ENCODE assay signal across 8 mouse cellular contexts in genomic region chr3:29726376-29726967, GRCm38 (mm10).
A peak's percentile ranks its signal among the peaks of the same experiment; 100 is the strongest.
DNase-seq lines count a peak whose midpoint lies in the region; ATAC-seq and TF ChIP-seq lines count a peak whose summit lies in the region.

No protein-coding gene starts in this region.

- peak in 1 of 2 experiments; percentile 17; a peak in 1 of 4 replicates for TF ChIP-seq CTCF in CH12.LX (conservative IDR thresholded peaks at IDR 0.05 in 1 of 2, IDR thresholded peaks at IDR 0.05 in 1 of 2; ENCODE audit: low read depth in 2 of 2, low read length in 2 of 2)

- peak; percentile 37 for DNase-seq in kidney, adult 9 months
- DNase-seq in CH12.LX (ENCODE audit: extremely low read depth) (peak; percentile 1), ZHBTc4 (ENCODE audit: low read depth, low spot score) (peak; percentile 37)
- peak; percentile 78 for DNase-seq in limb, embryonic 14.5 days (ENCODE audit: low spot score)
- no peak for DNase-seq in thymus, postnatal 10 days (ENCODE audit: low spot score in 2 of 2)
- no peak for DNase-seq in liver, embryonic 11.5 days (ENCODE audit: low spot score)

- H3K27ac ChIP-seq in kidney, embryonic 14.5 days (ENCODE audit: low read depth, low read length): no peak overlapping the region
- H3K27ac ChIP-seq in CH12.LX (ENCODE audit: insufficient read depth, low read depth): no peak overlapping the region
- H3K27ac ChIP-seq in limb, embryonic 14.5 days (replicated peaks; ENCODE audit: low read depth, low read length): no peak overlapping the region
- no peak overlapping the region for H3K27ac ChIP-seq in liver, embryonic 11.5 days (ENCODE audit: low read depth, low read length)
- no peak overlapping the region for H3K27ac ChIP-seq in heart, embryonic 11.5 days (ENCODE audit: low read depth, low read length)

- peak; percentile 29 for TF ChIP-seq RAD21 in CH12.LX (IDR thresholded peaks at IDR 0.05; ENCODE audit: low read depth, low read length)

- no peaks in the 10 kb centered on the region for H3K9me3 ChIP-seq in kidney, embryonic 14.5 days (ENCODE audit: control insufficient read depth, low read length)
- H3K9me3 ChIP-seq in CH12.LX (replicated peaks; ENCODE audit: low read length): no peaks in the 10 kb centered on the region
- no peaks in the 10 kb centered on the region for H3K9me3 ChIP-seq in limb, embryonic 14.5 days (ENCODE audit: control insufficient read depth, low read length)
- H3K9me3 ChIP-seq in liver, embryonic 11.5 days (ENCODE audit: control insufficient read depth, low read length): no peaks in the 10 kb centered on the region
- H3K9me3 ChIP-seq in heart, embryonic 11.5 days (replicated peaks; ENCODE audit: control insufficient read depth, low read length): no peaks in the 10 kb centered on the region

- in situ Hi-C loops in CH12.LX (cut with MboI; ENCODE audit: low pct_ligation_motif_present, low pct_unique_long_range_greater_than_20kb, low sequenced_read_pairs): no loop called here

- H3K36me3 ChIP-seq in kidney, embryonic 14.5 days (ENCODE audit: control insufficient read depth, insufficient read depth, low read length): no peaks in the 10 kb centered on the region
- no peaks in the 10 kb centered on the region for H3K36me3 ChIP-seq in CH12.LX (replicated peaks in 1 of 2; ENCODE audit: control insufficient read depth in 1 of 2, insufficient read depth in 1 of 2, low read length in 1 of 2)
- H3K36me3 ChIP-seq in limb, embryonic 14.5 days (ENCODE audit: control insufficient read depth, insufficient read depth, low read length): no peaks in the 10 kb centered on the region
- no peaks in the 10 kb centered on the region for H3K36me3 ChIP-seq in liver, embryonic 11.5 days (ENCODE audit: control insufficient read depth, insufficient read depth, low read length)
- no peaks in the 10 kb centered on the region for H3K36me3 ChIP-seq in heart, embryonic 11.5 days (ENCODE audit: control insufficient read depth, insufficient read depth, low read length)

- no peaks in the 10 kb centered on the region for H3K4me1 ChIP-seq in kidney, embryonic 14.5 days (ENCODE audit: control insufficient read depth, insufficient read depth, low read length)
- no peaks in the 10 kb centered on the region for H3K4me1 ChIP-seq in CH12.LX (ENCODE audit: control insufficient read depth in 1 of 2, insufficient read depth in 2 of 2)
- H3K4me1 ChIP-seq in limb, embryonic 14.5 days (ENCODE audit: control insufficient read depth, insufficient read depth, low read length): no peaks in the 10 kb centered on the region
- H3K4me1 ChIP-seq in liver, embryonic 11.5 days (replicated peaks; ENCODE audit: control insufficient read depth, insufficient read depth, low read length): no peaks in the 10 kb centered on the region
- H3K4me1 ChIP-seq in heart, embryonic 11.5 days (ENCODE audit: control insufficient read depth, insufficient read depth, low read length): no peaks in the 10 kb centered on the region

- TF ChIP-seq POLR2A in CH12.LX (IDR thresholded peaks at IDR 0.05; ENCODE audit: low read depth, low read length): no peak
- no peak for TF ChIP-seq POLR2A in limb, embryonic 14.5 days (IDR thresholded peaks at IDR 0.05; ENCODE audit: borderline replicate concordance, extremely low read depth, insufficient read depth, insufficient read length)

- H3K27me3 ChIP-seq in kidney, embryonic 14.5 days (ENCODE audit: control insufficient read depth, insufficient read depth, low read length): no peaks in the 10 kb centered on the region
- H3K27me3 ChIP-seq in CH12.LX (replicated peaks): no peaks in the 10 kb centered on the region
- no peaks in the 10 kb centered on the region for H3K27me3 ChIP-seq in limb, embryonic 14.5 days (ENCODE audit: control insufficient read depth, insufficient read depth, low read length)
- H3K27me3 ChIP-seq in liver, embryonic 11.5 days (replicated peaks; ENCODE audit: control insufficient read depth, insufficient read depth, low read length): no peaks in the 10 kb centered on the region
- no peaks in the 10 kb centered on the region for H3K27me3 ChIP-seq in heart, embryonic 11.5 days (ENCODE audit: control insufficient read depth, insufficient read depth, low read length)

- no peak overlapping the region for H3K9ac ChIP-seq in kidney, embryonic 14.5 days (ENCODE audit: low read depth, low read length)
- no peak overlapping the region for H3K9ac ChIP-seq in CH12.LX (ENCODE audit: insufficient read depth, low read depth)
- no peak overlapping the region for H3K9ac ChIP-seq in limb, embryonic 14.5 days (ENCODE audit: low read depth, low read length, severe bottlenecking)
- H3K9ac ChIP-seq in liver, embryonic 11.5 days (ENCODE audit: low read depth, low read length): no peak overlapping the region
- no peak overlapping the region for H3K9ac ChIP-seq in heart, embryonic 11.5 days (ENCODE audit: low read depth, low read length)

- no peak overlapping the region for H3K4me2 ChIP-seq in kidney, embryonic 14.5 days (replicated peaks; ENCODE audit: low read depth, low read length)
- H3K4me2 ChIP-seq in CH12.LX (ENCODE audit: insufficient read depth, low read depth, poor library complexity, severe bottlenecking): no peak overlapping the region
- no peak overlapping the region for H3K4me2 ChIP-seq in limb, embryonic 14.5 days (replicated peaks; ENCODE audit: low read depth, low read length, severe bottlenecking)
- no peak overlapping the region for H3K4me2 ChIP-seq in liver, embryonic 11.5 days
- no peak overlapping the region for H3K4me2 ChIP-seq in heart, embryonic 11.5 days

- no peak overlapping the region for H3K4me3 ChIP-seq in kidney, embryonic 14.5 days (ENCODE audit: low read length)
- no peak overlapping the region for H3K4me3 ChIP-seq in CH12.LX (replicated peaks in 1 of 3; ENCODE audit: low read depth in 2 of 3, low read length in 2 of 3, poor library complexity in 1 of 3)
- H3K4me3 ChIP-seq in limb, embryonic 14.5 days (replicated peaks; ENCODE audit: low read length): no peak overlapping the region
- no peak overlapping the region for H3K4me3 ChIP-seq in liver, embryonic 11.5 days (ENCODE audit: low read depth, low read length)
- H3K4me3 ChIP-seq in heart, embryonic 11.5 days (ENCODE audit: low read depth, low read length): no peak overlapping the region

- ATAC-seq in kidney, embryonic 14.5 days (ENCODE audit: low FRiP score, low TSS enrichment): no peak
- peak; percentile 67 for ATAC-seq in limb, embryonic 14.5 days (ENCODE audit: low FRiP score, low read depth)
- no peak for ATAC-seq in liver, embryonic 11.5 days (replicated peaks; ENCODE audit: low FRiP score)
- no peak for ATAC-seq in heart, embryonic 11.5 days (replicated peaks; ENCODE audit: insufficient number of reproducible peaks, low FRiP score, low TSS enrichment)

- dilution Hi-C loops in CH12.LX (cut with MboI; ENCODE audit: extremely low pct_ligation_motif_present, extremely low pct_unique_long_range_greater_than_20kb, low sequenced_read_pairs): no loop called here

- no peaks in the 10 kb centered on the region for H3K79me2 ChIP-seq in CH12.LX (replicated peaks; ENCODE audit: control insufficient read depth, extremely low read depth, insufficient read depth, poor library complexity, severe bottlenecking)

- WGBS in kidney, embryonic 14.5 days: 61% methylated on average over 8 of the region's 8 CpGs
- WGBS in limb, embryonic 14.5 days: 54% methylated on average over 8 of the region's 8 CpGs
- 60% methylated on average over 8 of the region's 8 CpGs for WGBS in liver, embryonic 11.5 days
- WGBS in heart, embryonic 11.5 days (ENCODE audit: insufficient replicate concordance): 56% methylated on average over 8 of the region's 8 CpGs

- TF ChIP-seq EP300 in CH12.LX (IDR thresholded peaks at IDR 0.05; ENCODE audit: low read length): no peak

TF ChIP-seq in CH12.LX, 34 proteins besides CTCF, POLR2A, EP300 and RAD21:
- no peak for TF ChIP-seq HCFC1 (IDR thresholded peaks at IDR 0.05; ENCODE audit: low read depth, low read length)
- TF ChIP-seq ZC3H11A (IDR thresholded peaks at IDR 0.05; ENCODE audit: low read depth, low read length): no peak
- no peak for TF ChIP-seq UBTF (IDR thresholded peaks at IDR 0.05; ENCODE audit: low read depth, low read length)
- no peak for TF ChIP-seq NRF1 (IDR thresholded peaks at IDR 0.05; ENCODE audit: low read depth, low read length)
- no peak for TF ChIP-seq E2F4 (IDR thresholded peaks at IDR 0.05; ENCODE audit: insufficient replicate concordance, low read depth, low read length)
- TF ChIP-seq POLR2AphosphoS2 (IDR thresholded peaks at IDR 0.05; ENCODE audit: low read depth, low read length): no peak
- TF ChIP-seq ETS1 (conservative IDR thresholded peaks at IDR 0.05; ENCODE audit: low read depth, low read length): no peak
- no peak for TF ChIP-seq MAX (IDR thresholded peaks at IDR 0.05; ENCODE audit: low read length)
- no peak for TF ChIP-seq TCF12 (IDR thresholded peaks at IDR 0.05; ENCODE audit: low read depth, low read length)
- TF ChIP-seq SIN3A (IDR thresholded peaks at IDR 0.05; ENCODE audit: low read length): no peak

Comparison
In these comparisons a context has a peak if more than half of its experiments do, and no peak if none do; other contexts are left out.
1. DNase-seq: peak in kidney, adult 9 months (single experiment), CH12.LX (single experiment), ZHBTc4 (single experiment) and limb, embryonic 14.5 days (single experiment); none in thymus, postnatal 10 days (0 of 2) and liver, embryonic 11.5 days (single experiment).